Mouse (Mus musculus) bone marrow, adult 2 months (tissue): Measurements from ENCODE around the gene Tom1l2. TPM values are rescaled to one million over a fixed set of nuclear protein-coding genes. Genes with fewer than 3 reads are reported as not detected.

ENCODE experiments used
- H3K27ac ChIP-seq: fragments of 200-500 bp; 2 replicates; pipeline ENCODE4 v1.5.1; 2012; ENCODE audit warnings: low read depth, mild to moderate bottlenecking, control low read depth, inconsistent platforms, low read length; ENCODE audit not compliant: control insufficient read depth, poor library complexity, insufficient read depth
- H3K4me1 ChIP-seq: fragments of 200-500 bp; 2 replicates; pipeline ENCODE4 v1.6.1; 2011; ENCODE audit warnings: low read length; ENCODE audit not compliant: control insufficient read depth, insufficient read depth
- H3K4me3 ChIP-seq: fragments of 200-500 bp; replicated peaks from 2 replicates; pipeline ENCODE3; 2011; ENCODE audit warnings: mild to moderate bottlenecking, low read depth, low read length, control low read depth; ENCODE audit not compliant: control insufficient read depth
- CTCF ChIP-seq: fragments of 200-500 bp; IDR thresholded peaks from 2 replicates; pipeline ENCODE4 v1.5.1; 2011; ENCODE audit warnings: low read length, control low read depth; ENCODE audit not compliant: control insufficient read depth, insufficient read depth
- POLR2A ChIP-seq: fragments of 200-500 bp; IDR thresholded peaks from 2 replicates; pipeline ENCODE4 v1.6.1; 2011; ENCODE audit warnings: low read depth, mild to moderate bottlenecking, control low read depth, low read length, borderline replicate concordance; ENCODE audit not compliant: control insufficient read depth
- WGBS: fragments of 180-500 bp; shearing (Covaris S2); methylation state at CpG from one replicate; pipeline ENCODE4 v1.1.7; 2018; 5-methylcytosine and 5-hydroxymethylcytosine counted together
- polyA plus RNA-seq: library from polyadenylated mRNA; stranded (reverse); fragments of >200 nt; gene quantifications from 2 replicates; pipeline ENCODE4 v1.2.4, GENCODE M21; 2011; ENCODE audit warnings: low replicate concordance; ENCODE audit not compliant: missing spikeins, insufficient read depth, insufficient read length

Gene Tom1l2
- polyA plus RNA-seq, 1 experiment, result 14.1 TPM

GRCm38 (mm10) chr11:60190055-60190641, 162.6 kb downstream of the Tom1l2 start:
- WGBS, result 88% methylated on average over 17 of the region's 17 CpGs

GRCm38 (mm10) chr11:60189501-60190040, 163.1 kb downstream of the Tom1l2 start:
- TF ChIP-seq POLR2A (no peak), CTCF (no peak)
- peaks cover 8% of the 10 kb centered on the region for H3K4me1 ChIP-seq
- H3K27ac ChIP-seq, result no peak overlapping the region; the same call in 1 of the 2 replicates
- WGBS, result 86% methylated on average over 21 of the region's 21 CpGs
- no peak overlapping the region for H3K4me3 ChIP-seq

More at GRCm38 (mm10) chr11:60190055-60190641, 162.6 kb downstream of the Tom1l2 start:
- TF ChIP-seq CTCF, result no peak
- H3K27ac ChIP-seq, result no peak overlapping the region; the same call in 1 of the 2 replicates
- H3K4me1 ChIP-seq, result peaks cover 6% of the 10 kb centered on the region
- H3K4me3 ChIP-seq, result no peak overlapping the region

GRCm38 (mm10) chr11:60188275-60188853, 164.3 kb downstream of the Tom1l2 start:
- TF ChIP-seq CTCF, result no peak
- TF ChIP-seq POLR2A, result no peak
- Histone ChIP-seq H3K27ac (no peak overlapping the region), H3K4me1 (peaks cover 9% of the 10 kb centered on the region), H3K4me3 (no peak overlapping the region)
- WGBS, result 67% methylated on average over 25 of the region's 25 CpGs

GRCm38 (mm10) chr11:60187070-60187469, 165.6 kb downstream of the Tom1l2 start:
- 82% methylated on average over 11 of the region's 11 CpGs for WGBS
- Histone ChIP-seq H3K4me1 (peaks cover 7% of the 10 kb centered on the region), H3K4me3 (no peak overlapping the region), H3K27ac (no peak overlapping the region)
- TF ChIP-seq CTCF, result no peak
- no peak for TF ChIP-seq POLR2A

- Histone ChIP-seq H3K4me1 (peaks cover 7% of the 10 kb centered on the region), H3K27ac (no peak overlapping the region; the same call in 1 of the 2 replicates)
- WGBS, result 16% methylated on average over 20 of the region's 20 CpGs
Observed at GRCm38 (mm10) chr11:60185396-60186231, 167.1 kb downstream of the Tom1l2 start.

GRCm38 (mm10) chr11:60184346-60185325, 168.1 kb downstream of the Tom1l2 start:
- no peak overlapping the region for H3K27ac ChIP-seq
- 42% methylated on average over 22 of the region's 22 CpGs for WGBS
- H3K4me1 ChIP-seq, result peaks cover 7% of the 10 kb centered on the region
- no peak overlapping the region for H3K4me3 ChIP-seq
- TF ChIP-seq POLR2A (no peak), CTCF (no peak)

More at GRCm38 (mm10) chr11:60185396-60186231, 167.1 kb downstream of the Tom1l2 start:
- peak overlapping the region; percentile 39 for H3K4me3 ChIP-seq
- TF ChIP-seq CTCF, result no peak
- peak; percentile 9; the same call in 1 of the 2 replicates for TF ChIP-seq POLR2A

- H3K4me3 ChIP-seq, result no peak overlapping the region
- TF ChIP-seq POLR2A (no peak), CTCF (no peak)
- WGBS, result 72% methylated on average over 2 of the region's 2 CpGs
- peaks cover 7% of the 10 kb centered on the region for H3K4me1 ChIP-seq
- H3K27ac ChIP-seq, result no peak overlapping the region
Observed at GRCm38 (mm10) chr11:60182741-60183140, 170.0 kb downstream of the Tom1l2 start.
